Mouse (Mus musculus): ENCODE measurements around the gene Zfhx2. TPM values are rescaled to one million over a fixed set of nuclear protein-coding genes. Genes with fewer than 3 reads are reported as not detected.

Zfhx2 gene
- total RNA-seq (2022): 10 to 100 TPM; 36.0 to 41.7 (median 38.6) TPM

- DNase-seq (ENCODE audit: low spot score in 2 of 2): peak; percentile 89 to 97
Observed at GRCm38 (mm10) chr14:55092011-55092577, at the start of gene Zfhx2. Zfhx2 (minus strand) TSS chr14:55092324.

GRCm38 (mm10) chr14:55139313-55139712 lies 47.2 kb upstream of the Zfhx2 start:
- DNase-seq (ENCODE audit: low spot score in 2 of 2): no peak

GRCm38 (mm10) chr14:55135676-55136075 lies 43.6 kb upstream of the Zfhx2 start:
- no peak for DNase-seq (ENCODE audit: low spot score in 2 of 2)

GRCm38 (mm10) chr14:55126521-55126920 lies 34.4 kb upstream of the Zfhx2 start:
- peak in 1 of 2 experiments; percentile 42 for DNase-seq (ENCODE audit: low spot score in 2 of 2)

- DNase-seq (ENCODE audit: low spot score in 2 of 2): no peak
Observed at GRCm38 (mm10) chr14:55125711-55126110, 33.6 kb upstream of the Zfhx2 start.

GRCm38 (mm10) chr14:55122359-55122758 lies 30.2 kb upstream of the Zfhx2 start:
- DNase-seq (ENCODE audit: low spot score in 2 of 2): no peak

- DNase-seq (ENCODE audit: low spot score in 2 of 2): peak in 1 of 2 experiments; percentile 36
Observed at GRCm38 (mm10) chr14:55121947-55122346, 29.8 kb upstream of the Zfhx2 start.

- peak in 1 of 2 experiments; percentile 45 for DNase-seq (ENCODE audit: low spot score in 2 of 2)
Observed at GRCm38 (mm10) chr14:55119421-55120134, 27.5 kb upstream of the Zfhx2 start.

- DNase-seq (ENCODE audit: low spot score in 2 of 2): peak in 1 of 2 experiments; percentile 59
Observed at GRCm38 (mm10) chr14:55118852-55119251, 26.7 kb upstream of the Zfhx2 start.

- DNase-seq (ENCODE audit: low spot score in 2 of 2): peak in 1 of 2 experiments; percentile 69
Observed at GRCm38 (mm10) chr14:55116425-55117200, 24.5 kb upstream of the Zfhx2 start, which contains the start of gene Jph4. Jph4 (minus strand) TSS chr14:55116935.

GRCm38 (mm10) chr14:55115846-55116245 lies 23.7 kb upstream of the Zfhx2 start:
- no peak for DNase-seq (ENCODE audit: low spot score in 2 of 2)

- peak in 1 of 2 experiments; percentile 68 for DNase-seq (ENCODE audit: low spot score in 2 of 2)
Observed at GRCm38 (mm10) chr14:55114759-55115701, 22.9 kb upstream of the Zfhx2 start.

GRCm38 (mm10) chr14:55113975-55114645 lies 22.0 kb upstream of the Zfhx2 start:
- DNase-seq (ENCODE audit: low spot score in 2 of 2): no peak

GRCm38 (mm10) chr14:55113351-55113974 lies 21.3 kb upstream of the Zfhx2 start:
- peak in 1 of 2 experiments; percentile 16 for DNase-seq (ENCODE audit: low spot score in 2 of 2)

GRCm38 (mm10) chr14:55111720-55112119 lies 19.6 kb upstream of the Zfhx2 start:
- peak in 1 of 2 experiments; percentile 81 for DNase-seq (ENCODE audit: low spot score in 2 of 2)

GRCm38 (mm10) chr14:55110076-55110475 lies 18.0 kb upstream of the Zfhx2 start:
- DNase-seq (ENCODE audit: low spot score in 2 of 2): no peak

- no peak for DNase-seq (ENCODE audit: low spot score in 2 of 2)
Observed at GRCm38 (mm10) chr14:55109048-55109873, 17.1 kb upstream of the Zfhx2 start.

- peak in 1 of 2 experiments; percentile 92 for DNase-seq (ENCODE audit: low spot score in 2 of 2)
Observed at GRCm38 (mm10) chr14:55108202-55108870, 16.2 kb upstream of the Zfhx2 start.
